Mouse (Mus musculus): ENCODE results near the gene Hdgfl2.

The Hdgfl2 gene

DNA sequence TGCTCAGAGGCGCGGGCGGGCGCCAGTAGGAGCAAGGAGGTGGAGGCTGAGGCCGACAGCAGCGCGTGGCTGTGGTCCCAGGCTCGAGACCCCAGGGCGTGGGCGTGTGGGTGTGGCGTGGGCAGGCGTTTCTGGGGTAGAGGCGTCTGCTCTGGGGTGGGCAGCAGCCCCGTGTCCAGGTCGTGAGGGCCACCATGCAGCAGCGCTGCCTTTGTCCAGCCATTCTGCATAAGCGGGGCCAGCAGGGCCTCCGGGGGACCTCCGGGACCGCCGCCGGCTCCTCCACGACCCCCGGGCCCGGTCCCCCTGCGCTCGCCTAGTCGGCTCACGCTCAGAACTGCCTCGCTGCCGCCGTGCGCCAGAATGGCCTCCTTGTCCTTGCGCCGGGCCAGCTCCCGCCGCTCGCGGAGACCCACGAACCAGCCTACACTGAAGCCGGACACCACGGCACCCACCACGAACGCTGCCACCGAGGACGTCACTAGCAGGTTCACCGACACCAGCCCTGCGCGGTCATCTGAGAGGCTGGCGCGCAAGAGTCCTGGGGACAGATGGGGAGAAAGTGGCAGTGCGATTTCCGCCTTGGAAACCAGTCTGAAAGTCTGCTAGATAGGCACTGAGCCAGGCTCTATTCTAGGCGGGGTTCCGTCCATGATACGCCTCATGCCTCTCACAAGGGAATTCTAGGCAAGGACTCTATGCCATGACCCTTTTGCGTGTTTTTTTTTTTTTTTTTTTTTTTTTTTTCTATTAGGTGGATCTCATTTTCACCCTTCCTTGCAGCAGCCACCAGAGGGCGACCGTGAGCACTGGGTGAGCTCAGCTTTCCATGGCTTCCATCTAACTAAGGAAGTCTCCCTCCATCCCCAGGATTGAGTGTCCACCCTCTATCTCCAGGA lies 45.2 kb downstream of the Hdgfl2 start:
- no peak for DNase-seq (ENCODE audit: extremely low read depth, insufficient read length, low spot score)

DNA sequence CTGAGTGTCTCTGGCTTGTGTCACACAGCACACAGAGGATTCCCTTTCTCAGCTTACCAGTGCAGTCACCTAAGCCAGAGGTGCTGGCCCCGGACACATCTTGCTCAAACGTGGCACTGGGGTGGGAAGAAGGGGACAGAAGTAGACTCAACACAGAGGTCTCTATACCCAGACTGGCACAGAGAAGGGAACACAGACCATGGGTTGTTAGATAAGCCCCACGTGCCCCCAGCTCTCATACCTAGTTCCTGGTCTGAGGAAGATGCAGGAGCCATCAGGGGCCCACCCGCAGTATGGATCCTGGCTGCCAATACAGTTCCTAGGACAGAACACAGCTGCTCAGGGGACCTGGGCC lies 45.8 kb downstream of the Hdgfl2 start:
- no peak for DNase-seq (ENCODE audit: extremely low read depth, insufficient read length, low spot score)

DNA sequence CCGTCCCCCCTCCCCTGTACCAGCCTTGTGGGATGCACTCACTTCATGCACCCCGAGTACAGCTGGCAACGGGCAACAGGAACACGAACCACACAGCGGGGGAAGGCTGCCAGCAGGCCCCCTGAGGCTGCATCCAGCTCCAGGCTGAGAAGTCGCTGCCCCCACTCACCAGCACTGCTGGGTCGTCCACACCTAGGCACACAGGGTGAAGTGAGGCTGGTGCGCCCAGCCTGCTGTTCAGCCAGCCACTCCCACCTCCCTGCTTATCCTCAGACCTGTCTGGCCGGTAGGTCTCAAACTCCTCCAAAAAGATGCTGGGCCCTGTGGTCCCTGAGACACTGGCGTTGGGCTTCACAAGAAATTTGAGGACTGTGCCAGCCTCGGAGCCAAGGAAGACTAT lies 46.7 kb downstream of the Hdgfl2 start:
- DNase-seq (ENCODE audit: extremely low read depth, insufficient read length, low spot score), result no peak

DNA sequence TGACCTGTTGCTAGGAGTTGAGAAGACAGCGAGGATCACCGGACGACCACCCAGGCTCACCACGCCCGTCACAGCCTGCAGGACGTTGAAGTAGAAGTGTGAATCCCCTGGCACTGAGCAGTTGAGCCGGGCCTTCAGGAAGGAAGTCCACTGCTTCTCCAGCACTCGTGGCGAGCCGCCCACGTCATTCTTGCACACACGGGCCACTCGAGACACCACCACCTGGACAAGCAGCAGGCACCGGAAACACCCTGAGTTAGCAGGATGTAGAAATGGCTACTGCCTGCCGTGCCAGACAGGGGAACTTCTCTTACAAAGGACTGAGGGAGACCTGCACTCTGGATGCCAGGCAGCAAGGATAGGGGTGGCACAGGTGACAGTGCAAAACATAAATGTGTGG lies 48.8 kb downstream of the Hdgfl2 start:
- DNase-seq (ENCODE audit: extremely low read depth, insufficient read length, low spot score), result no peak

DNA sequence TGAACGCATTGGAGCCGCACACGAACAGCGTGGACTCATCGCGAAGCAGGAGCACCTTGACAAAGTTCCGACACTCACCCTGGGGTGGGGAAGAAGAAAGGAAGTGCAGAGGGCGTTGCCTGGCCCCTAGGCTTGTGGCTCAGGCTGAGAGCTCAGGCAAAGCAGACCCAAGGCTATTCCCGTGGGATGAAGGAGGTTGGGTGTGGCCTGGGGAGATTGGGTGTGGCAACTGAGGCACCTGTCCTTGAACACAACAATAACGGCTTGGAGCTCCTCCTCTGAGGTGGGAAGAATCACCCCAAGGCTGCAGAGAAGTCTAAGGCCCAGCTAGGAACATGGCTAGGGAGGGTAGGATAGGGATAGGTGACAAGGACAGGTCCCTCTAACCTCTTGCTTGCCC lies 51.7 kb downstream of the Hdgfl2 start:
- no peak for DNase-seq (ENCODE audit: extremely low read depth, insufficient read length, low spot score)

DNA sequence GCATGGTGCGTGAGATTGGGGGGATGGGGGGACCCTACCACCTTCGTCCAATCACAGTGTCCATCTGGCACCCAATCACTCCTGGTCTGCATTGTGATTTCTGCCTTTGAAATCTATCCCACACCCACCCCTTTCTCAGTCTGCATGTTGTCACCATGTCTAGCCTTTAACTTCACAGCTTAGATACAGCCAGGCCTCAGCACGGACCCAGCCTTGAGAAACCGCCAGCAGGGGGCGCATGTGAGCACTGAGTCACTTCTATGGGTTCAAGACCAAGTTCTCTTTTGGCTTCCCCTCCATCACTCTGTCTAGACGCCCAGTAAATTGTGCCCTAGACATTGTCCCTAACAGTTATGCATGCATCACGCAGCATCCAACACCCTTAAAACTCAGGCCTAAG lies 52.4 kb downstream of the Hdgfl2 start:
- DNase-seq (ENCODE audit: extremely low read depth, insufficient read length, low spot score), result peak; percentile 54

DNA sequence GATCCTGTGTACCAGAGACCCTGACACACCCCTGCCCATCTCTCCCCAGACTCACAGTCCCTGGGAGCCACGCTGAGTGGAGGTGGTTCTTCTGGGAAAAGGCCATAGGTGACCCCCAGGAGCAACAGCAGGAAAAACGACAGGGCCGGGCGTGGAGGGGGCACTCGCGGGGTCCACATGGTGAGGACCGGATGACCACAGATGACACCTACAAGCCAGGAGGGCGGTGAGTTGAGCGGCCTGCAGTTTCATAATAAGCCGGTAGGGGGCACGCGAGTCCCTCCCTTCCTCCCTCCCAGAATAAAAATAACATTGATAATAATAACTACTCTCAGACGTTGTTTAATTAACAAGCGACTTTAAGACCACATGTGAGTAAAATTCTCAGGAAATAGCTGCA lies 53.2 kb downstream of the Hdgfl2 start:
- peak; percentile 57 for DNase-seq (ENCODE audit: extremely low read depth, insufficient read length, low spot score)

DNA sequence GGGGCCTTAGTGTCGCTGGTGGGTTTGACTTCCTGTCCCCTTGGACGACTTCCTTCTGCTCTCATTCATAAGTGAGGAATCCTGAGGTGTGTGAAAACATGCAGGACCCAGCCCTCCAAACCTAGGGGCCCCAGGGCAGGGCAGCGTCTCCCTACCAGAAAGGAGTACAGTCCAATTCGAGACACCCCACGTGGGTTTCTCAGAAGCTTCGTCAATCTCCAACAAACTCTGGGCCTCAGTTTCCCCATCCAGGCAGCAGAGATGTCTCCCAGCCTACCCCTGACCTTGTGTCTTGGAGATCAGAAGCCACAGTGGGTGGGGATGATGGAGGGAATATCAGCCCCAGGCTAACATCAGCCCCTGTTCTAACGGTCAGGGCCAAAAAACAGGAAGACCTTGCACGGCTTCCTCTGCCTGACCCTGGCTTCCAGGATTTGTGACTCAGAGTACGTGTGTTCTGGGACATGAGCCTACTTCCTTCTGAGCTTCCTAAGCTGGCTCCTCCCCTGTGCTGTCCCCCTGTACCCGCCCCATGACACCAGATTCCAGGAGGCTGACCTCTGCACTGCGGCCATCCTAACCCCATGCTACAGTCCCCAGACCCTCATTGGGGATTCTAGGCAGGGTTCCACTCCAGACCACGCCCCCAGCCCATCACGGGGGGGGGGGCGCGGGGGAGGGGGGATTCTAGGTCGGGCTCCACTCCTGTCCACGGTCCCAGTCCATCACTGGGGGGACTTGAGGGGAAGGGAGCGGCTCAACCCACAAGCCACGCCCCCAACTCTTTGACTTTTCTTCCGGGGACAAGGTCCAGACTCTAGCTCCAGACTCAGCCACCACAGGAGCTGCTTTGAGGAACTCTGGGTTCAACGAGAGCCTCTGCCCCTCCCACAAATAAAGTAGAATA lies 54.3 kb downstream of the Hdgfl2 start:
- DNase-seq (ENCODE audit: extremely low read depth, insufficient read length, low spot score), result peak; percentile 83

DNA sequence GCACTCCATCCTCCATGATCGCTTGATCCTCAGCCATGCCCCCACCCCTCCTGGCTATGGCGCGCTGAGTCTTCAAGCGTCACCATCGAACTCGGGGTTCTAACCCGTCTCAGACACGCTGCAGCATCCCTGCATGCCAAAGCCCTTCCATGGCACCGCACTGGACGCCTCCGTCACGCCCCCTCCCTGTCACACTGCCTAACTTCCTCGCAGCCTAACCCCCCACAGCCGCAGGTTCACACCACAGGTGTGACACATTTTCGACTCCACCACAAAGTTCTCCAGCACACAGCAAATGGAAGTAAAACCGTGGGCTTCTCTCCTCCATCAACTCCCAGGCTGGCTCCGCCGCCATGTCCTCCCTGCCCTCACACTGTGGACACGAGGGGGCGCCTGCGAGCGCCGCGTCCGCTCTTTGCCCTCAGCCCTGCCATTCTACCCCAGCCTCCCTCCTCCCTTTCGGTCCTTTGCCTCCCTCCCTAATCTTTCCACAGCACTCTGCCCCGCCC lies 55.1 kb downstream of the Hdgfl2 start:
- peak; percentile 78 for DNase-seq (ENCODE audit: extremely low read depth, insufficient read length, low spot score)

DNA sequence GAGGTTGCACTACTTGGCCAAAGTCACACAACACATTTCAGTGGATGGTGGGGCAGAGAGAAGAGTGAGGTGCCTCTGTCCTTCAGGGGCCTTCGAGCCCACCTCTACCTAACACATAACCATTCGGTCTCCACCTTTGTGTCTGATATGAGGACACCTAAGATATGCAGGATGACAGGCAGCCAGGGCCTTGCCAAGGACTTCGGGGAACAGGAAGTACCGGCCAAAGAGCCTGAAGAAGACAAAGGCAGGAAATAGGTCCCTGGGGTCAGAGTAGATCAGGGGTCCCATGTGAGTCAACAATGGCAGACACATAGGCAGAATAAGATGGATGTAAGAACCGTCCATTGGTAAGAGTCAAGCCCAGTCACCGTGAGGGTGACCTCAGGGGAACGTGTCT lies 57.1 kb downstream of the Hdgfl2 start:
- no peak for DNase-seq (ENCODE audit: extremely low read depth, insufficient read length, low spot score)

DNA sequence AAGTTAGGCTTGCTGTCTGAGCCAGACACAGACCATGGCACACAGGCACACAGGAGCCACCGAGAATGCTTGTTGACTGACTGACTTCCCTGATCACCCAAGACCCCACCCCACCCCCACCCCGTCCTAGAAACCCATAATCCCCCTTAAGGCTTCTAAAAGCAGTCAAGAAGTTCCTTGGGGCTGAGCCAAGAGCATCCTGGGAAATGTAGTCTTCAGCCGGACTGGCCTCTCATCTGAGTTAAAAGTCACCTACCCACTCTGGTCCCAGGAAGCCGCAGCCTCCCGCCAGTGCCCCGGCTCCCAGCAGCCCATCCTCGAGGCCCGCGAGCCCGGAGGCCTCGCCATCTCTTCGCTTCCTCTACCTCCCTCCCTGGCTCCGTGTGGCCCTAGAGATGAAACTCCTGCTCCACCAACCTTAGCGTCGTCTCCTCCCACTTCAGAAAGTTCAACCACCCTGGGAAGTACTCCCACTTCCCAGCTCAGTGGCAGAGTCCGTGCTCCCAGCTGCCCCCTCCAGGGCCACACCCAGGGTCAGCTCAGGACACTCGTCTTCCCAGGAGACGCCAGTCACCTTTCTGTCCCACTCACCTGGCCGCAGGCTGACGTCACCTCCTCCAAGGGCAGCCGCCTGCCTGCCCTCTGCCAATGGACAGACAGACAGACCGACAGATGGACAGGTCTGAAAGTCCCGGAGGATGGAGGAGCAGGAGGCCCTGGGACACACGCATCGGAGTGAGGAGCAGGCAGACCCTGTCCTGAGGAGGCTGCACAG lies 58.6 kb downstream of the Hdgfl2 start:
- no peak for DNase-seq (ENCODE audit: extremely low read depth, insufficient read length, low spot score)

DNA sequence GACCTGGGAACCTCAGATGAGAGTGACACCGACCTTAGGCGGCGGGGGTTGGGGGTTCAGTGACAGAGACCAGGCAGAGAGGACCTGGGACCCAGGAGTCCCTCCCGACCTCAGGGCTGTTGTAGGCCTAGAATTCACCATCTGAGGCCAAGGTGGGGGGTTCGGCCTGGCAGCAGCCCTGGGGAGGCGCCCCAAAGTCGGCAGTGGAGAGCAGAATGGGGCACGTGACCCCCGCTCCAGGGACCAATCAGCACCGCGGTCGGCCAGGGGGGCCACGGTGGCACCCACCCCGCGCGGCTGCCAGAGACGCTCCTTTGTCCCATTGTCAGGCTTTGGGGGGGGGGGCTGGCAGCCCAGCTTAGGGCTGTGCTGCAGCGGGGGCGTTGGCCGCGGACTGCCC lies 59.9 kb downstream of the Hdgfl2 start:
- DNase-seq (ENCODE audit: extremely low read depth, insufficient read length, low spot score), result no peak

DNA sequence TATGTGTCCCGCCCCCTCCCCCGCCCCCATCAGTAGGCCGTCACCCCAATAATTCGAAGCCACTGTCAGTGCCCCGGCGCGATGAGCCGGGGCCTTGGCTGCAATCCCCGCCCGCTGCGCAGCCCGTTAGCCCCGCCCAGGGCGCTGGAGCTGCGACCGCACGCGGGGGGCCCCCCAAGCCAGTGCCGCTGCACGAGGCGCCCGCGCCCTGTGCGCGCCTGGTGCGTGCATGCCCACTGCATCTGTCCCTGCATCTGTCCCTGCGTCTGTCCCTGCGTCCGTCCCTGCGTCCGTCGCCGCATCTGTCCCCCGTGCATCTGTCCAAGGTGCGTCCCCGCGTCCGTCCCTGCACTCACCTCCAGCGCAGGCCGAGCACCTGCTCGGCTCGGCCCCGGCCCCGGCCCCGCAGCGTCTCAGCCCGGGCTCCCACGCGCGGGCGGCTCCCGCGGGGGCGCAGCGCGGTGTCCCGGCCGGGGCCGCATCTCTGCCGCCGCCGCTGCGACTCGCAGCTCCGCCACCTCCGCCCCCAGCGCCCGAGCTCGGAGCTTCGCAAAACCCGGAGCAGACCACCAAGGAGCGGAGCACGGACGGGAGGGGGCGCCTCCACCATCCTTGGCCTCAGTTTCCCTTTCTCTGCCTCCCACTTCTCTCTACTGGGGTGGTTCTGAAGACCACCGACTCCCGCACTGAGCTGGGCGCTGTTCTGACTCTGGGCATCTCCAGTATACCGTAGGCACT lies 60.6 kb downstream of the Hdgfl2 start, which contains the start of gene Sema6b:
TSS of gene Sema6b (minus strand) at position 486 of the 738 bp plus-strand sequence.
- no peak for DNase-seq (ENCODE audit: extremely low read depth, insufficient read length, low spot score)

DNA sequence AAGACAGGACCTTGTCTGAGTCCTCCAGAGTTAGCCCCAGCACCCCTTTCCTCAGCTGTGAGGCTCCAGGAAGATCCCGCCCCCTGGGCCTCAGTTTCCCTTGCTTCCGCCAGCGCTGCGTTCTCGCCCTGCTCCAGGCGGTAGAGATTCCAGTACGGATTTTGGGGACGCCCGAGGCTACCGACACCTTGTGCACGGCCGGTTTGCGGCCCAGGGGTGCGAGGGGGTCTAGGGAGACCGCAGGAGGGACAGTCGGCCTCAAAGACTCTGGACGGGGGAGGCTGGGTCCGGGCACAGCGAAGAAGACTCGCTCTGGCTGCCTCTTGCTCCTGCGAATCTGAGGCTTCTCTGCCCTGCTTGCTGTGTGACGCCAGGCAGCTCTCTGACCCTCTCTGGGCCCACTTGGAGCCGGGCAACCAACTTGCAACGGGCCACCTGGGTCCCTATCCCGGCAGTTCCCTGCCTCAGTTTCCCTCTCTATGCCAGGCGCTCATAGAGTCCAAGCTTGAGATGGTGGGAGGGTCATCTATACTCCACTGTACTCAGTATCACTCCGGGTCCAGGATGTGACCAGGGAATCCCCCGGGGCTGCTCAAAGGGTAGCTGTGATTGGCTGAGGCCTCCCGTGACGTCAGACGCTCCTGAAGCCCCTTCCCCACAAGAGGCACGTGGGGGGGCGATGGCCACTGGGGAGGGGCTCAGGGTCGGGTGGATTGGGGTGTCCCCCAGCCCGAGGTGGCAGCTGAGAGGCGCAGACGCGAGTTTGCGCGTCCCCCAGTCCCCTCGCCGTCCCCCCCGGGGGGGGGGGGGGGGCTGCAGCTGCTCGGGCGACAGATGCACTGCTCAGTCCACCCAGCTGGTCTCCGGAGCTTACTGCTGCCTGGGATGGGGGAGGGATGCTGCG lies 62.5 kb downstream of the Hdgfl2 start:
- no peak for DNase-seq (ENCODE audit: extremely low read depth, insufficient read length, low spot score)

DNA sequence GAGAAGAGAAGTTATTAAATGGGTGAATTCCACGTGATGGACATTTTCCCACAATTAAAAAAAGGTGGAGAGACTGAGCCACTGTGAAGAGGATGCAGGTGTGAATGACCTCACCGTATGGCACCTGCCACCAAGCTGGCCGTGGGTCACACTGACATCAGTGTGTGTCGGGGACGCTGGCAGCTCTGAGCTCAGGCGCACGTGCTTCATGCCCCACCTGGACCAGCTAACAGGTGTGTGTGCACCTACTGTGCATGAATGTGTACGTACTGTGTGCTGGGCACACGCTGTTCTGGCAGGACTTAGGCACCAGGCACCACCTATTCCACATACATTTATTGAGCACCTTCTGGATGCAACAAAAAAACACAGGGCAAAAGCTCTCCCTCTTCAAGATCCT lies 65.1 kb downstream of the Hdgfl2 start:
- DNase-seq (ENCODE audit: extremely low read depth, insufficient read length, low spot score), result no peak

DNA sequence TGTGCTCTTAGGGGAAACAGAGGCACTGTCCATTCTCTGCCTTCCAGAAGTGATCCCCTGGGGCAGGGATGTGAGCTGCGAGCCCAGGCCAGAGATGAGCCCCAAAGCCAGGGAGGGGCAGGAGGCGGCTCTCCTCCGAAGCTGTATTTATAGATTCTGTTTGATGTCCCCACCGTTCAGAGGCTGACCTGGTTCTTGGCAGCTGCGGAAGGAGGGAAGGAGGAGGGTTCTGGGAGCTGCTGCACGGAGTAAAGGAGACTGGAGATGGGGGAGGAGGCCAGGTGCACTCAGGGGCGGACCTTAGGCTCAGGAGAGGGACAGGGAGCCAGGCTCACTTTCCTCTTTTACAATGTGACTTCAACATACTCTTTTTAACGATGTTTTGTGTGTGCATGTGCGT lies 66.7 kb downstream of the Hdgfl2 start:
- no peak for DNase-seq (ENCODE audit: extremely low read depth, insufficient read length, low spot score)

DNA sequence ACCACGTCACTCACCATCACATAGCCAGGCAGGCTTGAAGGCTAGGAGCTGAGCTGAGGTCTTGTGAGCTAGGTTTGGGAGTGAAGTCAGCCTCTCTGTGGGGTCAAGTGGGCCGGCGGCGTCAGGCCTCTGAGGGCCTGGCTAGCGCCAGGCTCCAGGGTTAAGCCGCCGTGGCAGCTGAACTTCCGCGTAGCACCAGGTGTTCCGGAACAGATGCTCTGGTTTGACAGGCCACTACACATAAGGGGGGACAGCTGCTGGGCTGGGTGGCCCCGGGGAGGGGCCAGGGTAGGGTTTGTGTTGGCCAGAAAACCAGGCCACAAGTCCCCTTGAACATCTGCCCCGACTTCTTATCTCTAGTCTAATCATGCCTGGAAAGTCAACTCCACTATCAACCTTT lies 68.0 kb downstream of the Hdgfl2 start:
- no peak for DNase-seq (ENCODE audit: extremely low read depth, insufficient read length, low spot score)

DNA sequence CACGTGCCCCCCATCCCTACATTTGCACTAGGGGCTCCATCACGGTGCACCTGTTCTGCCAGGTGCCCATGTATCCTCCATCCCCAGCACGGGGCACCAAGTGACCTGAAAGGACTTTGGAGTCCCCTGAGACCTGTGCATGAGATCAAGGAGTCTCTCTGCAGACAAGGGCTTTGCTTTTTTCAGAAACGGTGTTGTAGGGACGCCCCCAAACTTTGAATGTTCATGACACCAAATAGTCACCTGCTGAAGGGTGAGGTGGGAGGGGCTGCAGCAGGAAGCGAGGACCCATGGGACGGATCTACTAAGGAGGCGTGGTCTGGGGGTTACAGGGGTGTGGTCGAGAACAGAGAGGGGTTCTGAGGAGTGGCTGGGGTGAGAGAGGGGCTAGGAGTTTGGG lies 68.8 kb downstream of the Hdgfl2 start:
- no peak for DNase-seq (ENCODE audit: extremely low read depth, insufficient read length, low spot score)
